Mouse (Mus musculus): ENCODE measurements around the gene Crip1. TPM values are rescaled to one million over a fixed set of nuclear protein-coding genes. Genes with fewer than 3 reads are reported as not detected.

Gene Crip1
- polyA plus RNA-seq, 1 experiment from 2014 or later = 293 TPM

GRCm38 (mm10) chr12:113163561-113164006, 17.5 kb downstream of the Crip1 start:
- Histone ChIP-seq H3K27ac (ENCODE audit: low read length) (no peak overlapping the region), H3K36me3 (ENCODE audit: insufficient read depth, low read length) (peaks cover 23% of the 10 kb centered on the region), H3K4me3 (ENCODE audit: low read length) (no peak overlapping the region), H3K27me3 (ENCODE audit: insufficient read depth, low read length) (no peaks in the 10 kb centered on the region), H3K4me1 (ENCODE audit: insufficient read depth, low read length) (no peaks in the 10 kb centered on the region), H3K4me2 (replicated peaks; ENCODE audit: low read depth, low read length) (no peak overlapping the region), H3K9me3 (ENCODE audit: low read length) (no peaks in the 10 kb centered on the region), H3K9ac (replicated peaks; ENCODE audit: low read length) (no peak overlapping the region)
- 90% methylated on average over 11 of the region's 11 CpGs for WGBS
- ATAC-seq (ENCODE audit: low FRiP score, low TSS enrichment) = no peak

DNA sequence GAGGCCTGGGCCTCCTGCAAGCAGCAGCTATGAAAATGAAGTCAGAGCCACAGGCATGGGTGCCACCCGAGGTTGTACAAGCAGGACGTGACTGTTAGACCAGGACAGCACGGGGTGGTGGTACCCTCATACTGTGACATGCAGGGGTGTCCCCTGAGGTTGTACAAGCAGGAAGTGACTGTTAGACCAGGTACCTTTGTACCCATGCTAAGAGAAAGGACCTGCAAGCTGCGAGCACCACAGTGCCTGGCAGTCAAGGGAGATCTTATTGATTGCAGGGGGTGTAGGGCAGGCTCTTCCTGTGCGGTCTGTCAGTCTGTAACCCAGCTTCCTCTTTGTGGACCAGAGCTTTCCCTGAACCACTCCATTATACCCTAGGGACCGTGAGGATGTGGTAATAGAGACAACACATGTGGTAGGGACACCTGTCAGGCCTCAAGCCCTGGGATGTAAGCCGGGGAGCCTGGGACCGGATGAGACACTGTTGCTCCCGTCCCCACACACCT, 22.0 kb downstream of the Crip1 start:
- H3K36me3 ChIP-seq (ENCODE audit: insufficient read depth, low read length) = peaks cover 12% of the 10 kb centered on the region
- no peak overlapping the region for H3K9ac ChIP-seq (replicated peaks; ENCODE audit: low read length)
- H3K4me2 ChIP-seq (replicated peaks; ENCODE audit: low read depth, low read length) = no peak overlapping the region
- WGBS = 81% methylated on average over 9 of the region's 9 CpGs
- H3K27me3 ChIP-seq (ENCODE audit: insufficient read depth, low read length) = no peaks in the 10 kb centered on the region
- H3K4me1 ChIP-seq (ENCODE audit: insufficient read depth, low read length) = no peaks in the 10 kb centered on the region
- H3K9me3 ChIP-seq (ENCODE audit: low read length) = no peaks in the 10 kb centered on the region
- no peak overlapping the region for H3K4me3 ChIP-seq (ENCODE audit: low read length)
- no peak overlapping the region for H3K27ac ChIP-seq (ENCODE audit: low read length)
- ATAC-seq (ENCODE audit: low FRiP score, low TSS enrichment) = no peak

DNA sequence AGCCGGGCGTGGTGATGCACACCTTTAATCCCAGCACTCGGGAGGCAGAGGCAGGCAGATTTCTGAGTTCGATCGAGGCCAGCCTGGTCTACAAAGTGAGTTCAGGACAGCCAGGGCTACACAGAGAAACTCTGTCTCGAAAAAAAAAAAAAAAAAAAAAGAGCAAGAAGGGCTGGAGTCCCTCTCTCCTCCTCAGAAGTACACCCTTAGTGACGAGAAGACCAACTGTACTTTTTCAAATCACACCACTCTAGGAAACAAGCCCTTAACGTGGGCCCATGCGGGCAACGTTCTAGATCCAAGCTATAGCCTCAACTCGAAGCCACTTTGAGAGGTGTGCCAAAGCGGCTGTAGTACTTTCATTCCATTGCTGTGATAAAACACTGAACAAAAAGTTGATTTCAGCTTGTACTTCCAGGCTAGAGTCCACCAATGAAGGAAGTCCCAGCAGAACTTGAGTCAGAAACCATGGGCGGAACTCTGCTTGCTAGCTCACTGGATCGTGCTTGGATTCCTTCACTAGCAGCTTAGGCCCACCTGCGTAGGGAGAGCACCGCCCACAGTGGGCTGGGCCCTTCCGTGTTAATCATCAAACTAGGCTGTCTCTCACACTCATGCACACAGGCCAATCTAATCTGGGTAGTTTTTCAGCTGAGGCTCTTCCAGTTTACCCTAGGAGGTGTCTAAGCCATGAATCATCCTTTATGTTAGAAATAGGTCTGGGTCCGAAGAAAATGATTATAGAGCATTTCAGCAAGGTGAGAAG, 31.0 kb downstream of the Crip1 start:
- no peaks in the 10 kb centered on the region for H3K27me3 ChIP-seq (ENCODE audit: insufficient read depth, low read length)
- no peak overlapping the region for H3K4me2 ChIP-seq (replicated peaks; ENCODE audit: low read depth, low read length)
- H3K27ac ChIP-seq (ENCODE audit: low read length) = no peak overlapping the region
- no peak overlapping the region for H3K9ac ChIP-seq (replicated peaks; ENCODE audit: low read length)
- H3K4me3 ChIP-seq (ENCODE audit: low read length) = no peak overlapping the region
- H3K9me3 ChIP-seq (ENCODE audit: low read length) = no peaks in the 10 kb centered on the region
- H3K4me1 ChIP-seq (ENCODE audit: insufficient read depth, low read length) = no peaks in the 10 kb centered on the region
- H3K36me3 ChIP-seq (ENCODE audit: insufficient read depth, low read length) = no peaks in the 10 kb centered on the region
- no peak for ATAC-seq (ENCODE audit: low FRiP score, low TSS enrichment)
- 85% methylated on average over 18 of the region's 18 CpGs for WGBS

- no peaks in the 10 kb centered on the region for H3K27me3 ChIP-seq (ENCODE audit: insufficient read depth, low read length)
- no peak overlapping the region for H3K4me3 ChIP-seq (ENCODE audit: low read length)
- peaks cover 8% of the 10 kb centered on the region for H3K4me1 ChIP-seq (ENCODE audit: insufficient read depth, low read length)
- no peak overlapping the region for H3K4me2 ChIP-seq (replicated peaks; ENCODE audit: low read depth, low read length)
- no peak overlapping the region for H3K27ac ChIP-seq (ENCODE audit: low read length)
- ATAC-seq (ENCODE audit: low FRiP score, low TSS enrichment) = no peak
- no peaks in the 10 kb centered on the region for H3K36me3 ChIP-seq (ENCODE audit: insufficient read depth, low read length)
- no peaks in the 10 kb centered on the region for H3K9me3 ChIP-seq (ENCODE audit: low read length)
- 58% methylated on average over 4 of the region's 4 CpGs for WGBS
- no peak overlapping the region for H3K9ac ChIP-seq (replicated peaks; ENCODE audit: low read length)
Observed at GRCm38 (mm10) chr12:113181020-113181419, 34.9 kb downstream of the Crip1 start.

GRCm38 (mm10) chr12:113184945-113185344, 38.8 kb downstream of the Crip1 start:
- H3K4me1 ChIP-seq (ENCODE audit: insufficient read depth, low read length) = peaks cover 22% of the 10 kb centered on the region
- H3K9me3 ChIP-seq (ENCODE audit: low read length) = no peaks in the 10 kb centered on the region
- WGBS = 57% methylated on average over 5 of the region's 5 CpGs
- no peak overlapping the region; the same call in 1 of the 2 replicates for H3K4me3 ChIP-seq (ENCODE audit: low read length)
- no peak overlapping the region for H3K27ac ChIP-seq (ENCODE audit: low read length)
- 0 out of 2 replicates have a peak, but pooled peaks cover 6% of the 10 kb centered on the region for H3K36me3 ChIP-seq (ENCODE audit: insufficient read depth, low read length)
- peaks cover 11% of the 10 kb centered on the region for H3K27me3 ChIP-seq (ENCODE audit: insufficient read depth, low read length)
- peak overlapping the region; percentile 91; the same call in 1 of the 2 replicates for H3K4me2 ChIP-seq (replicated peaks; ENCODE audit: low read depth, low read length)
- H3K9ac ChIP-seq (replicated peaks; ENCODE audit: low read length) = no peak overlapping the region
- ATAC-seq (ENCODE audit: low FRiP score, low TSS enrichment) = no peak

GRCm38 (mm10) chr12:113185442-113186291, 39.6 kb downstream of the Crip1 start, which contains the start of gene Tmem121:
TSS of gene Tmem121 (plus strand) at chr12:113185930.
- Histone ChIP-seq H3K36me3 (ENCODE audit: insufficient read depth, low read length) (0 out of 2 replicates have a peak, but pooled peaks cover 11% of the 10 kb centered on the region), H3K9ac (replicated peaks; ENCODE audit: low read length) (peak within 1 kb of the TSS; percentile 63), H3K27ac (ENCODE audit: low read length) (no peak within 1 kb of the TSS), H3K9me3 (ENCODE audit: low read length) (no peaks in the 10 kb centered on the region), H3K27me3 (ENCODE audit: insufficient read depth, low read length) (peaks cover 11% of the 10 kb centered on the region), H3K4me1 (ENCODE audit: insufficient read depth, low read length) (peaks cover 22% of the 10 kb centered on the region), H3K4me2 (replicated peaks; ENCODE audit: low read depth, low read length) (peak within 1 kb of the TSS; percentile 91), H3K4me3 (ENCODE audit: low read length) (peak within 1 kb of the TSS; percentile 66)
- under 1% methylated on average over 38 of the region's 63 CpGs for WGBS
- peak; percentile 49; the same call in 1 of the 2 replicates for ATAC-seq (ENCODE audit: low FRiP score, low TSS enrichment)

DNA sequence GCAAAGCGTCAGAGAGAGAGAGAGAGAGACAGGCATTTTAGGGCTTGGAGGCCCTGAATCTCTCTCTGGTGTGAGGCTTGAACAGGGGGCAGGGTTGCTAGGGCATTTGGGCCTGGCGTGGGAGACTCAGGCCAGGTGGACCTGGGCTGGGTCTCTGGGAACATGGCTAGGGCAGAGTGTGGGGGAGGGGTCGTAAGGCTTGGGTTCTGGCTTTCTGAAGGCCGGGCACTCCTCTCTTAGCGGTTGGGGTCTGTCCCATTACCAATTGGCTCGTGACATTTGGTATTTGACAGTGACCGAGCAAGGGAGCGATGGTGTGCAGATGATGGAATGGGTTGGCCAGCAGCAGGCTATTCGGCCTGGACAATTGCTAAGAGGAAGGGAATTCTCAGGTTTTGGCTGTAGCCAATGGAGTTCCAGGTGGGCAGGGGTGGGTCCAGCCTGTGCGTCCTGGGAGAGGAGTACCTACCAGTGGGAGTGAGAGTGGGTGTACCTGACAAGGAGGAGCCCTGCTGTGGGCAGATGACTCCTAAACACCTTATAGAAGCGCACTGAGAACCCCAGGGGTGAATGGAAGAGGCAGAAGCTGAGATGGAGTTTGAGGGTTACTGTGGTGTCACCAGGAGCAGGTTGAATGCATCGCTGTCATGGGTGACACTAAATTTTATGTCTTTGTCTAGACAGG, 40.4 kb downstream of the Crip1 start:
- Histone ChIP-seq H3K9ac (replicated peaks; ENCODE audit: low read length) (peak overlapping the region; percentile 63), H3K9me3 (ENCODE audit: low read length) (no peaks in the 10 kb centered on the region), H3K4me3 (ENCODE audit: low read length) (peak overlapping the region; percentile 66), H3K4me2 (replicated peaks; ENCODE audit: low read depth, low read length) (peak overlapping the region; percentile 91), H3K27me3 (ENCODE audit: insufficient read depth, low read length) (peaks cover 11% of the 10 kb centered on the region), H3K27ac (ENCODE audit: low read length) (no peak overlapping the region), H3K4me1 (ENCODE audit: insufficient read depth, low read length) (peaks cover 22% of the 10 kb centered on the region), H3K36me3 (ENCODE audit: insufficient read depth, low read length) (0 out of 2 replicates have a peak, but pooled peaks cover 11% of the 10 kb centered on the region)
- ATAC-seq (ENCODE audit: low FRiP score, low TSS enrichment) = no peak
- 36% methylated on average over 12 of the region's 12 CpGs for WGBS

GRCm38 (mm10) chr12:113187011-113187375, 40.9 kb downstream of the Crip1 start:
- H3K27me3 ChIP-seq (ENCODE audit: insufficient read depth, low read length) = peaks cover 11% of the 10 kb centered on the region
- H3K9me3 ChIP-seq (ENCODE audit: low read length) = no peaks in the 10 kb centered on the region
- peaks cover 22% of the 10 kb centered on the region for H3K4me1 ChIP-seq (ENCODE audit: insufficient read depth, low read length)
- H3K36me3 ChIP-seq (ENCODE audit: insufficient read depth, low read length) = 0 out of 2 replicates have a peak, but pooled peaks cover 11% of the 10 kb centered on the region
- no peak overlapping the region for H3K27ac ChIP-seq (ENCODE audit: low read length)
- WGBS = 55% methylated on average over 4 of the region's 4 CpGs
- H3K4me3 ChIP-seq (ENCODE audit: low read length) = peak overlapping the region; percentile 46
- H3K9ac ChIP-seq (replicated peaks; ENCODE audit: low read length) = peak overlapping the region; percentile 48; the same call in 1 of the 2 replicates
- H3K4me2 ChIP-seq (replicated peaks; ENCODE audit: low read depth, low read length) = peak overlapping the region; percentile 83
- ATAC-seq (ENCODE audit: low FRiP score, low TSS enrichment) = no peak

DNA sequence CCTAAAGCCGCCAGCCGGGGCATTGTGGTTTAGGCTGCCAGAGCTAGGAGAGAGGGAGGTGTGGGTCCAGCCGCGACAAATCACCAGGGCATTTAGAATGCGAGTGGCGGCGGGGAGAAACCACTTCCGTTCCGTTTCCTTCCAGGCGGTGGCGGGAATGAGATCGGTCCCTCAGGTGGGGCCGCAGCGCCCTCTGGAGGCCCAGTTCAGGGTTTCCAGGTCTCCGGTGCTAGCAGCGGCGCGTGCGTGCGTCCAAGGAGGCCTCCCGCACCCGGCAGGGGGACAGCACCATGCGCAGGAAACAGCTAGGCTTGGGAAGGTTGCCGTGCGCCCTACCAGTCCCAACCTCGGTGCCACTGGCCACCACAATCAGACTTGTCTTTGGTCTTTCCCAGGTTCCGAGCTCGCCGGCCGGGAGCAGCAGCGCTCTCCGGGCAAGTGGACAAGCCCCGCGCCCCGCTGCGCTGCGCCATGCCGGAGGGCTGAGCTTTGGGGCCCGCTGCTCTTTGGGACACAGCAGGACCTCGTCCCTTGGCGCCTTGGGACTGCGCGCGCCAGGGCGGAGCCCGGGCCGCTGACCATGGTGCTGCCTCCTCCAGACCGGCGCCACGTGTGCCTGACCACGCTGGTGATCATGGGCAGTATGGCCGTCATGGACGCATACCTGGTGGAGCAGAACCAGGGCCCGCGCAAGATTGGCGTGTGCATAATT, 41.6 kb downstream of the Crip1 start:
- peaks cover 22% of the 10 kb centered on the region for H3K4me1 ChIP-seq (ENCODE audit: insufficient read depth, low read length)
- no peak overlapping the region for H3K27ac ChIP-seq (ENCODE audit: low read length)
- peak; percentile 77 for ATAC-seq (ENCODE audit: low FRiP score, low TSS enrichment)
- 0 out of 2 replicates have a peak, but pooled peaks cover 11% of the 10 kb centered on the region for H3K36me3 ChIP-seq (ENCODE audit: insufficient read depth, low read length)
- H3K9ac ChIP-seq (replicated peaks; ENCODE audit: low read length) = peak overlapping the region; percentile 48
- 3% methylated on average over 56 of the region's 56 CpGs for WGBS
- H3K9me3 ChIP-seq (ENCODE audit: low read length) = no peaks in the 10 kb centered on the region
- peak overlapping the region; percentile 83 for H3K4me2 ChIP-seq (replicated peaks; ENCODE audit: low read depth, low read length)
- H3K4me3 ChIP-seq (ENCODE audit: low read length) = peak overlapping the region; percentile 46
- peaks cover 11% of the 10 kb centered on the region for H3K27me3 ChIP-seq (ENCODE audit: insufficient read depth, low read length)
